8 mouse cellular contexts compared by ENCODE assay signal in genomic region chr7:100855795-100856573, GRCm38 (mm10). TPM values are rescaled to one million over a fixed set of nuclear protein-coding genes. Genes with fewer than 3 reads are reported as not detected.
DNase-seq lines count a peak whose midpoint lies in the region; ATAC-seq lines count a peak whose summit lies in the region.

No protein-coding gene starts in this region.

- no peak overlapping the region for H3K4me2 ChIP-seq in intestine, embryonic 16.5 days (ENCODE audit: low read depth, low read length)
- no peak overlapping the region for H3K4me2 ChIP-seq in intestine, embryonic 15.5 days (replicated peaks)
- no peak overlapping the region for H3K4me2 ChIP-seq in heart, embryonic 13.5 days
- peak overlapping the region; percentile 48 for H3K4me2 ChIP-seq in liver, embryonic 13.5 days
- H3K4me2 ChIP-seq in hindbrain, embryonic 14.5 days (replicated peaks) = no peak overlapping the region

- H3K36me3 ChIP-seq in intestine, embryonic 16.5 days (ENCODE audit: control insufficient read depth, insufficient read depth, low read length) = no peaks in the 10 kb centered on the region
- H3K36me3 ChIP-seq in intestine, embryonic 15.5 days = no peaks in the 10 kb centered on the region
- no peaks in the 10 kb centered on the region for H3K36me3 ChIP-seq in heart, embryonic 13.5 days
- peaks cover 89% of the 10 kb centered on the region for H3K36me3 ChIP-seq in liver, embryonic 13.5 days
- H3K36me3 ChIP-seq in hindbrain, embryonic 14.5 days (replicated peaks; ENCODE audit: control insufficient read depth, insufficient read depth) = no peaks in the 10 kb centered on the region

- no peak for ATAC-seq in intestine, embryonic 16.5 days
- ATAC-seq in intestine, embryonic 15.5 days = no peak
- no peak for ATAC-seq in heart, embryonic 13.5 days (ENCODE audit: extremely low read depth, insufficient number of reproducible peaks, low FRiP score, low TSS enrichment)
- ATAC-seq in liver, embryonic 13.5 days (ENCODE audit: low read depth) = peak; percentile 12; the same call in 1 of the 2 replicates
- no peak for ATAC-seq in frontal cortex, adult (ENCODE audit: low TSS enrichment)
- no peak for ATAC-seq in hindbrain, embryonic 14.5 days (ENCODE audit: low FRiP score)

- H3K4me1 ChIP-seq in intestine, embryonic 16.5 days (ENCODE audit: control insufficient read depth, insufficient read depth, low read length) = peaks cover 32% of the 10 kb centered on the region
- peaks cover 35% of the 10 kb centered on the region for H3K4me1 ChIP-seq in intestine, embryonic 15.5 days (replicated peaks)
- H3K4me1 ChIP-seq in heart, embryonic 13.5 days = peaks cover 72% of the 10 kb centered on the region
- peaks cover 96% of the 10 kb centered on the region for H3K4me1 ChIP-seq in liver, embryonic 13.5 days (replicated peaks)
- peaks cover 13% of the 10 kb centered on the region for H3K4me1 ChIP-seq in hindbrain, embryonic 14.5 days (replicated peaks; ENCODE audit: control insufficient read depth, insufficient read depth, low read length)

- peak; percentile 41 for DNase-seq in liver, embryonic 13.5 days
- DNase-seq in spleen, adult 12 weeks (ENCODE audit: low spot score) = peak; percentile 59
- DNase-seq in left cerebral cortex, adult 18-20 months (ENCODE audit: low spot score in 2 of 2) = no peak
- DNase-seq in hindbrain, embryonic 14.5 days (ENCODE audit: low spot score) = no peak

- H3K9ac ChIP-seq in intestine, embryonic 16.5 days (ENCODE audit: low read depth, low read length) = no peak overlapping the region
- no peak overlapping the region for H3K9ac ChIP-seq in intestine, embryonic 15.5 days
- H3K9ac ChIP-seq in heart, embryonic 13.5 days = 0 out of 2 replicates have a peak overlapping the region, but pooled peaks have one; percentile 6
- H3K9ac ChIP-seq in liver, embryonic 13.5 days = peak overlapping the region; percentile 53
- H3K9ac ChIP-seq in hindbrain, embryonic 14.5 days = no peak overlapping the region

- H3K27me3 ChIP-seq in intestine, embryonic 16.5 days (replicated peaks; ENCODE audit: control insufficient read depth, insufficient read depth, low read length) = no peaks in the 10 kb centered on the region
- no peaks in the 10 kb centered on the region for H3K27me3 ChIP-seq in intestine, embryonic 15.5 days (replicated peaks)
- H3K27me3 ChIP-seq in heart, embryonic 13.5 days (replicated peaks) = no peaks in the 10 kb centered on the region
- no peaks in the 10 kb centered on the region for H3K27me3 ChIP-seq in liver, embryonic 13.5 days
- H3K27me3 ChIP-seq in hindbrain, embryonic 14.5 days (ENCODE audit: control insufficient read depth, insufficient read depth, low read length) = no peaks in the 10 kb centered on the region

- peak overlapping the region; percentile 15; the same call in 1 of the 2 replicates for H3K27ac ChIP-seq in intestine, embryonic 16.5 days (ENCODE audit: low read length)
- no peak overlapping the region for H3K27ac ChIP-seq in intestine, embryonic 15.5 days
- peak overlapping the region; percentile 0; the same call in 1 of the 2 replicates for H3K27ac ChIP-seq in heart, embryonic 13.5 days (replicated peaks)
- peak overlapping the region; percentile 70 for H3K27ac ChIP-seq in liver, embryonic 13.5 days
- H3K27ac ChIP-seq in hindbrain, embryonic 14.5 days = no peak overlapping the region

- 59% methylated on average over 5 of the region's 5 CpGs for WGBS in intestine, embryonic 16.5 days
- 59% methylated on average over 5 of the region's 5 CpGs for WGBS in intestine, embryonic 15.5 days
- WGBS in heart, embryonic 13.5 days = 56% methylated on average over 5 of the region's 5 CpGs
- WGBS in liver, embryonic 13.5 days (ENCODE audit: insufficient replicate concordance) = 25% methylated on average over 5 of the region's 5 CpGs
- 82% methylated on average over 5 of the region's 5 CpGs for WGBS in hindbrain, embryonic 14.5 days

- H3K4me3 ChIP-seq in intestine, embryonic 16.5 days (ENCODE audit: low read length) = no peak overlapping the region
- H3K4me3 ChIP-seq in intestine, embryonic 15.5 days (replicated peaks) = no peak overlapping the region
- no peak overlapping the region for H3K4me3 ChIP-seq in heart, embryonic 13.5 days
- H3K4me3 ChIP-seq in liver, embryonic 13.5 days (replicated peaks) = 0 out of 2 replicates have a peak overlapping the region, but pooled peaks have one; percentile 21
- no peak overlapping the region for H3K4me3 ChIP-seq in hindbrain, embryonic 14.5 days (replicated peaks; ENCODE audit: low read length)

- no peaks in the 10 kb centered on the region for H3K9me3 ChIP-seq in intestine, embryonic 16.5 days (ENCODE audit: control insufficient read depth, low read length)
- no peaks in the 10 kb centered on the region for H3K9me3 ChIP-seq in intestine, embryonic 15.5 days
- no peaks in the 10 kb centered on the region for H3K9me3 ChIP-seq in heart, embryonic 13.5 days
- H3K9me3 ChIP-seq in liver, embryonic 13.5 days (replicated peaks) = no peaks in the 10 kb centered on the region
- no peaks in the 10 kb centered on the region for H3K9me3 ChIP-seq in hindbrain, embryonic 14.5 days (ENCODE audit: control insufficient read depth, low read length)

RNA-seq across cellular contexts. Expression of gene Relt, which starts 7.3 kb away (rescaled TPM):
- 2.4 and 3.8 TPM in 2 replicates for polyA plus RNA-seq in intestine, embryonic 16.5 days (2015; fragmentation: Nextera tagmentation; extraction: Ambion mirVana)
- polyA plus RNA-seq in intestine, embryonic 15.5 days (2015; fragmentation: Nextera tagmentation; extraction: Ambion mirVana) = 2.6 and 3.5 TPM in 2 replicates
- polyA plus RNA-seq in heart, embryonic 13.5 days (2015; fragmentation: Nextera tagmentation; extraction: Ambion mirVana) = 2.9 and 3.7 TPM in 2 replicates
- 15.3 and 16.7 TPM in 2 replicates for polyA plus RNA-seq in liver, embryonic 13.5 days (2015; fragmentation: Nextera tagmentation; extraction: Ambion mirVana)
- total RNA-seq in left cerebral cortex, adult 18-20 months (2021) = 10 to 100 TPM; 13.2 to 21.8 TPM
- 4.3 and 5.0 TPM in 2 replicates for polyA plus RNA-seq in hindbrain, embryonic 14.5 days (2014; fragmentation: Nextera tagmentation; extraction: Ambion mirVana)

Comparison
In these comparisons a context has a peak if more than half of its experiments do, and no peak if none do; other contexts are left out.
1. H3K27ac ChIP-seq: peak in intestine, embryonic 16.5 days (single experiment), heart, embryonic 13.5 days (single experiment) and liver, embryonic 13.5 days (single experiment); none in intestine, embryonic 15.5 days (single experiment) and hindbrain, embryonic 14.5 days (single experiment).
2. H3K9ac ChIP-seq: peak in heart, embryonic 13.5 days (single experiment) and liver, embryonic 13.5 days (single experiment); none in intestine, embryonic 16.5 days (single experiment), intestine, embryonic 15.5 days (single experiment) and hindbrain, embryonic 14.5 days (single experiment).
3. DNase-seq: peak in liver, embryonic 13.5 days (single experiment) and spleen, adult 12 weeks (single experiment); none in left cerebral cortex, adult 18-20 months (0 of 2) and hindbrain, embryonic 14.5 days (single experiment).